Mouse (Mus musculus) B cell, adult 67 days (primary cell): Measurements from ENCODE around the gene Rpl27a. TPM values are rescaled to one million over a fixed set of nuclear protein-coding genes. Genes with fewer than 3 reads are reported as not detected.

Source experiments
- total RNA-seq, 2 experiments: library from RNA; stranded (reverse); gene quantifications; 4 replicates each; pipeline ENCODE4 v1.2.4; 2023

Rpl27a gene
- 100 to 1,000 TPM; 513 to 551 TPM for total RNA-seq

GRCm38 (mm10) chr7:109518838-109519696, at the start of gene Rpl27a:
Rpl27a (plus strand) TSS chr7:109519147.

GRCm38 (mm10) chr7:109508034-109508433, 10.9 kb upstream of the Rpl27a start, which contains the start of gene Trim66:
Trim66 (minus strand) TSS chr7:109508134.

Other genes with a start within 250 kb of the Rpl27a start
- gene Stk33, start 80.1 kb upstream of the Rpl27a start, total RNA-seq, result not detected
- under 1 TPM; 0.36 to 0.46 TPM for gene Trim66, start 11.0 kb upstream of the Rpl27a start, total RNA-seq
- under 1 TPM in 1 of 2 experiments, not detected in 1; 0.12 TPM for gene St5, start 184.5 kb downstream of the Rpl27a start, total RNA-seq
- 10 to 100 TPM; 11.1 to 14.6 TPM for gene Akip1, start 184.5 kb downstream of the Rpl27a start, total RNA-seq
- not detected for gene BC051019, start 204.7 kb downstream of the Rpl27a start, total RNA-seq
- not detected for gene Ascl3, start 212.6 kb downstream of the Rpl27a start, total RNA-seq
- gene Tmem9b, start 233.7 kb downstream of the Rpl27a start, total RNA-seq, result 10 to 100 TPM; 27.8 to 28.2 TPM